Mouse (Mus musculus): Measurements from ENCODE around the gene Lilr4b. TPM values are rescaled to one million over a fixed set of nuclear protein-coding genes. Genes with fewer than 3 reads are reported as not detected.
A peak's percentile ranks its signal among the peaks of the same experiment; 100 is the strongest.
"Not testable (repeated sequence)": the region's sequence is repeated elsewhere in the genome, so short reads cannot be mapped to it uniquely, and the experiment has no call there.

The Lilr4b gene
- polyA plus RNA-seq (2015; fragmentation: Nextera tagmentation; extraction: Ambion mirVana): 4.0 and 4.4 TPM in 2 replicates

- not testable (repeated sequence) for H3K27ac ChIP-seq (ENCODE audit: low read depth); H3K36me3 ChIP-seq (replicated peaks; ENCODE audit: insufficient read depth, low read length); H3K9me3 ChIP-seq (ENCODE audit: low read length); H3K27me3 ChIP-seq (ENCODE audit: insufficient read depth, low read length); DNase-seq; H3K9ac ChIP-seq (replicated peaks); H3K4me2 ChIP-seq (ENCODE audit: low read depth, low read length); H3K4me1 ChIP-seq (ENCODE audit: insufficient read depth)
- H3K4me3 ChIP-seq (ENCODE audit: low read depth, low read length): 0 out of 2 replicates have a peak within 1 kb of the TSS, but pooled peaks have one; percentile 7
- 32% methylated on average over 1 of the region's 3 CpGs for WGBS (ENCODE audit: insufficient replicate concordance)
- peak; percentile 27 for ATAC-seq
Measured at GRCm38 (mm10) chr10:51480397-51480796, at the start of gene Lilr4b, which contains the start of gene Gm49339. TSS of gene Lilr4b (plus strand) at chr10:51480632. TSS of gene Gm49339 (plus strand) at chr10:51480612.

GRCm38 (mm10) chr10:51432940-51433339, 47.5 kb upstream of the Lilr4b start:
- Histone ChIP-seq H3K27ac (ENCODE audit: low read depth) (no peak overlapping the region), H3K4me2 (ENCODE audit: low read depth, low read length) (no peak overlapping the region), H3K4me3 (ENCODE audit: low read depth, low read length) (no peak overlapping the region), H3K4me1 (ENCODE audit: insufficient read depth) (no peaks in the 10 kb centered on the region), H3K27me3 (ENCODE audit: insufficient read depth, low read length) (no peaks in the 10 kb centered on the region), H3K9ac (replicated peaks) (no peak overlapping the region), H3K36me3 (replicated peaks; ENCODE audit: insufficient read depth, low read length) (no peaks in the 10 kb centered on the region), H3K9me3 (ENCODE audit: low read length) (no peaks in the 10 kb centered on the region)
- DNase-seq (no peak), ATAC-seq (peak; percentile 19; the same call in 1 of the 2 replicates)
- no peak for TF ChIP-seq EP300 (IDR thresholded peaks at IDR 0.05; ENCODE audit: low read depth)
- no peak for TF ChIP-seq CTCF (IDR thresholded peaks at IDR 0.05; ENCODE audit: low read depth)

DNA sequence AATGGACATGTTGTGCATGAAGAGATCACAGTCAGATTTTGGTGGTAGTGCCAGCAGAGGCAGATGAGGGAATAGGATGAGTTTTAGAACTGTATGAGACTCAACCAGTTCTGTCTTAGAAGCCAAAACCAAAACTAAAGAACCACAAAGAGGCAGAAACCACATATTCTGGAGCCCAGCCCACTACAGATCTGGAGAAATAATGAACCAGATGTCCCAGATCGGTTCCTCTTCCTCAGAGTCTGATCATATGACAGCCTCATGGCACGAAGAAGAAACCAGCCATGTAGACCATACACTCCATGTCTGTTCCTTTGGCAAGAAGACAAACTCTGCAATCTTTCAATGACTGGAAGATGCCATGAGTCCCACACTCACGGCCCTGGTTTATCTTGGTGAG, 44.7 kb upstream of the Lilr4b start:
- H3K4me2 ChIP-seq (ENCODE audit: low read depth, low read length): no peak overlapping the region
- H3K9me3 ChIP-seq (ENCODE audit: low read length): no peaks in the 10 kb centered on the region
- no peak overlapping the region for H3K27ac ChIP-seq (ENCODE audit: low read depth)
- no peak for DNase-seq
- no peaks in the 10 kb centered on the region for H3K4me1 ChIP-seq (ENCODE audit: insufficient read depth)
- TF ChIP-seq EP300 (IDR thresholded peaks at IDR 0.05; ENCODE audit: low read depth) (no peak), CTCF (IDR thresholded peaks at IDR 0.05; ENCODE audit: low read depth) (no peak)
- no peak overlapping the region for H3K4me3 ChIP-seq (ENCODE audit: low read depth, low read length)
- WGBS (ENCODE audit: insufficient replicate concordance): 54% methylated on average over 3 of the region's 3 CpGs
- no peak for ATAC-seq
- H3K27me3 ChIP-seq (ENCODE audit: insufficient read depth, low read length): no peaks in the 10 kb centered on the region
- H3K36me3 ChIP-seq (replicated peaks; ENCODE audit: insufficient read depth, low read length): no peaks in the 10 kb centered on the region
- H3K9ac ChIP-seq (replicated peaks): no peak overlapping the region

GRCm38 (mm10) chr10:51451610-51452009, 28.8 kb upstream of the Lilr4b start:
- H3K27ac ChIP-seq (ENCODE audit: low read depth): no peak overlapping the region

GRCm38 (mm10) chr10:51453616-51454298, 26.7 kb upstream of the Lilr4b start:
- 33% methylated on average over 1 of the region's 1 CpGs for WGBS (ENCODE audit: insufficient replicate concordance)

More at GRCm38 (mm10) chr10:51451610-51452009, 28.8 kb upstream of the Lilr4b start:
- no peaks in the 10 kb centered on the region for H3K36me3 ChIP-seq (replicated peaks; ENCODE audit: insufficient read depth, low read length)
- no peak overlapping the region for H3K4me2 ChIP-seq (ENCODE audit: low read depth, low read length)
- H3K4me3 ChIP-seq (ENCODE audit: low read depth, low read length): no peak overlapping the region
- ATAC-seq (peak; percentile 41; the same call in 1 of the 2 replicates), DNase-seq (no peak)
- 0 out of 2 replicates have a peak, but pooled peaks cover 2% of the 10 kb centered on the region for H3K4me1 ChIP-seq (ENCODE audit: insufficient read depth)
- H3K9ac ChIP-seq (replicated peaks): no peak overlapping the region
- TF ChIP-seq EP300 (IDR thresholded peaks at IDR 0.05; ENCODE audit: low read depth): no peak
- TF ChIP-seq CTCF (IDR thresholded peaks at IDR 0.05; ENCODE audit: low read depth): no peak
- H3K27me3 ChIP-seq (ENCODE audit: insufficient read depth, low read length): no peaks in the 10 kb centered on the region
- 63% methylated on average over 4 of the region's 4 CpGs for WGBS (ENCODE audit: insufficient replicate concordance)
- H3K9me3 ChIP-seq (ENCODE audit: low read length): no peaks in the 10 kb centered on the region

DNA sequence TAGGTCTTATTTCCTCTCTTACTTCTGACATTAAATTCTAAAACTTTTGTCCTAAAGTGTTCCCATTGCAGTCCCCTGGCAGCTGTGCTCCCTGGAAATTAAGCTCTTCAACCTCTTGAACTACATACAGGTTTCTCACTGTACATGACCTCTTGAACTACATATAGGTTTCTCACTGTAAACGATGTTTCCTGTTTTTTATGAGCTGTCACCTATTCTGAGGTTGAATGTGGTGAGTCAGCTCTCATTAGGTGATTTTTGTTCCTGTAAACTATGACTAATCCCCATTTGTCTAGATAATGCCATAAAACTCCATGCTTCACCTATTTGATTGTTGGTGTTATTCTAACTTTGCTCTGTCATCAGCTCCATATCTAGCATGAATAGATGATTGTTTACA, 26.1 kb upstream of the Lilr4b start:
- Histone ChIP-seq H3K4me1 (ENCODE audit: insufficient read depth) (0 out of 2 replicates have a peak, but pooled peaks cover 2% of the 10 kb centered on the region), H3K27ac (ENCODE audit: low read depth) (peak overlapping the region; percentile 76; the same call in 1 of the 2 replicates), H3K27me3 (ENCODE audit: insufficient read depth, low read length) (no peaks in the 10 kb centered on the region), H3K9me3 (ENCODE audit: low read length) (no peaks in the 10 kb centered on the region), H3K9ac (replicated peaks) (no peak overlapping the region), H3K36me3 (replicated peaks; ENCODE audit: insufficient read depth, low read length) (no peaks in the 10 kb centered on the region), H3K4me2 (ENCODE audit: low read depth, low read length) (no peak overlapping the region), H3K4me3 (ENCODE audit: low read depth, low read length) (no peak overlapping the region)
- DNase-seq (no peak), ATAC-seq (peak; percentile 55)
- TF ChIP-seq EP300 (IDR thresholded peaks at IDR 0.05; ENCODE audit: low read depth): no peak
- TF ChIP-seq CTCF (IDR thresholded peaks at IDR 0.05; ENCODE audit: low read depth): no peak
- 33% methylated on average over 1 of the region's 1 CpGs for WGBS (ENCODE audit: insufficient replicate concordance)

More at GRCm38 (mm10) chr10:51453616-51454298, 26.7 kb upstream of the Lilr4b start:
- TF ChIP-seq EP300 (IDR thresholded peaks at IDR 0.05; ENCODE audit: low read depth): 0 out of 2 replicates have a peak, but pooled peaks have one; percentile 22
- TF ChIP-seq CTCF (IDR thresholded peaks at IDR 0.05; ENCODE audit: low read depth): no peak
- Histone ChIP-seq H3K9ac (replicated peaks) (no peak overlapping the region), H3K9me3 (ENCODE audit: low read length) (no peaks in the 10 kb centered on the region), H3K4me2 (ENCODE audit: low read depth, low read length) (no peak overlapping the region), H3K4me1 (ENCODE audit: insufficient read depth) (0 out of 2 replicates have a peak, but pooled peaks cover 2% of the 10 kb centered on the region), H3K36me3 (replicated peaks; ENCODE audit: insufficient read depth, low read length) (no peaks in the 10 kb centered on the region), H3K27me3 (ENCODE audit: insufficient read depth, low read length) (no peaks in the 10 kb centered on the region), H3K4me3 (ENCODE audit: low read depth, low read length) (no peak overlapping the region), H3K27ac (ENCODE audit: low read depth) (peak overlapping the region; percentile 49; the same call in 1 of the 2 replicates)
- no peak for DNase-seq
- peak; percentile 71 for ATAC-seq
